Mouse (Mus musculus) G1E (cell line): ENCODE data around the gene Reep1. TPM values are rescaled to one million over a fixed set of nuclear protein-coding genes. Genes with fewer than 3 reads are reported as not detected.

Experiments used
- ATAC-seq: 2 replicates; pipeline ENCODE4 v1.8.0; 2016; ENCODE audit warnings: mild to moderate bottlenecking; ENCODE audit not compliant: insufficient number of reproducible peaks, poor library complexity, low FRiP score, severe bottlenecking; ENCODE audit errors: extremely low read depth
- DNase-seq: peaks from one replicate; pipeline ENCODE4 v3.0.0; 2012; ENCODE audit warnings: low spot score
- H3K27me3 ChIP-seq: 2 replicates; pipeline ENCODE4 v1.6.1; 2012; ENCODE audit warnings: mild to moderate bottlenecking, low read length, inconsistent platforms; ENCODE audit not compliant: insufficient read depth
- H3K36me3 ChIP-seq: replicated peaks from 2 replicates; pipeline ENCODE3; 2012; ENCODE audit warnings: mild to moderate bottlenecking, inconsistent platforms
- H3K4me1 ChIP-seq: 2 replicates; pipeline ENCODE4 v1.6.1; 2012; ENCODE audit warnings: low read depth, low read length, inconsistent platforms, mixed read lengths; ENCODE audit not compliant: insufficient read depth
- H3K4me3 ChIP-seq: 2 replicates; pipeline ENCODE4 v1.5.1; 2012; ENCODE audit warnings: low read depth, mild to moderate bottlenecking, inconsistent platforms, low read length, moderate library complexity, mixed read lengths
- H3K9me3 ChIP-seq: replicated peaks from 2 replicates; pipeline ENCODE4 v1.6.1; 2012; ENCODE audit warnings: inconsistent platforms
- CTCF ChIP-seq: IDR thresholded peaks from 2 replicates; pipeline ENCODE4 v1.5.1; 2012; ENCODE audit warnings: low read depth, low read length, inconsistent platforms, mixed read lengths
- GATA1 ChIP-seq: IDR thresholded peaks from 2 replicates; pipeline ENCODE4 v1.6.1; 2012; ENCODE audit warnings: borderline replicate concordance, low read length, inconsistent platforms, mixed read lengths
- GATA2 ChIP-seq: IDR thresholded peaks from 2 replicates; pipeline ENCODE4 v1.6.1; 2012; ENCODE audit warnings: low read depth, low read length, inconsistent platforms, borderline replicate concordance
- POLR2AphosphoS5 ChIP-seq: IDR thresholded peaks from 2 replicates; pipeline ENCODE4 v1.6.1; 2012; ENCODE audit warnings: low read depth, low read length, inconsistent platforms; ENCODE audit not compliant: insufficient replicate concordance
- TAL1 ChIP-seq: conservative IDR thresholded peaks from 2 replicates; pipeline ENCODE4 v1.6.1; 2012; ENCODE audit warnings: low read depth, low read length, inconsistent platforms, mixed read lengths
- polyA plus RNA-seq: library from polyadenylated mRNA; stranded (reverse); fragments of >175 nt; gene quantifications from 2 replicates; pipeline ENCODE4 v1.2.3, GENCODE M21; 2012
- total RNA-seq, 2 experiments: library from RNA; stranded (forward) in 1 of 2; stranded (reverse) in 1 of 2; fragments of 200-1000 nt in 1 of 2; fragments of >200 nt in 1 of 2; fragmentation: Nextera tagmentation in 1 of 2; gene quantifications; 2 replicates each; pipeline ENCODE4 v1.2.3; 2014 to 2017

The Reep1 gene
- total and polyA plus RNA-seq, 3 experiments = 0.16 TPM; not detected in 2

- Histone ChIP-seq H3K4me3 (no peak overlapping the region), H3K36me3 (no peaks in the 10 kb centered on the region), H3K27me3 (peaks cover 24% of the 10 kb centered on the region), H3K9me3 (peaks cover 4% of the 10 kb centered on the region), H3K4me1 (no peaks in the 10 kb centered on the region)
- no peak for TF ChIP-seq GATA2
- TF ChIP-seq CTCF = no peak; the same call in 1 of the 2 replicates
- TF ChIP-seq TAL1 = no peak
- no peak for TF ChIP-seq GATA1
- no peak for TF ChIP-seq POLR2AphosphoS5
- ATAC-seq (no peak), DNase-seq (no peak)
These were observed 63.5 kb downstream of the Reep1 start for GRCm38 (mm10) chr6:71770856-71771255.

- no peaks in the 10 kb centered on the region for H3K4me1 ChIP-seq
- no peak for DNase-seq
- no peak overlapping the region for H3K4me3 ChIP-seq
- H3K36me3 ChIP-seq = no peaks in the 10 kb centered on the region
- TF ChIP-seq TAL1 (no peak), GATA1 (no peak), POLR2AphosphoS5 (no peak), GATA2 (no peak), CTCF (peak; percentile 21; the same call in 1 of the 2 replicates)
- peaks cover 4% of the 10 kb centered on the region for H3K9me3 ChIP-seq
- ATAC-seq = no peak
- H3K27me3 ChIP-seq = peaks cover 20% of the 10 kb centered on the region
These were observed 63.9 kb downstream of the Reep1 start for GRCm38 (mm10) chr6:71771282-71771681.

- H3K27me3 ChIP-seq = peaks cover 15% of the 10 kb centered on the region
- H3K36me3 ChIP-seq = no peaks in the 10 kb centered on the region
- no peak overlapping the region for H3K4me3 ChIP-seq
- TF ChIP-seq POLR2AphosphoS5 (no peak), CTCF (no peak), GATA1 (no peak), GATA2 (no peak), TAL1 (no peak)
- no peaks in the 10 kb centered on the region for H3K4me1 ChIP-seq
- peaks cover 4% of the 10 kb centered on the region for H3K9me3 ChIP-seq
- DNase-seq (no peak), ATAC-seq (no peak)
These were observed 64.8 kb downstream of the Reep1 start for GRCm38 (mm10) chr6:71772156-71772555.

- Histone ChIP-seq H3K4me3 (no peak overlapping the region), H3K36me3 (no peaks in the 10 kb centered on the region), H3K4me1 (no peaks in the 10 kb centered on the region), H3K27me3 (peaks cover 12% of the 10 kb centered on the region), H3K9me3 (peaks cover 4% of the 10 kb centered on the region)
- ATAC-seq (no peak), DNase-seq (no peak)
- TF ChIP-seq GATA2 (no peak), TAL1 (no peak)
These were observed 65.4 kb downstream of the Reep1 start for GRCm38 (mm10) chr6:71772636-71773208.

- no peaks in the 10 kb centered on the region for H3K9me3 ChIP-seq
- no peak overlapping the region for H3K4me3 ChIP-seq
- ATAC-seq (no peak), DNase-seq (no peak)
- H3K36me3 ChIP-seq = no peaks in the 10 kb centered on the region
- no peaks in the 10 kb centered on the region for H3K4me1 ChIP-seq
- H3K27me3 ChIP-seq = peaks cover 19% of the 10 kb centered on the region
- TF ChIP-seq CTCF (no peak), TAL1 (no peak), POLR2AphosphoS5 (no peak), GATA2 (no peak), GATA1 (no peak)
These were observed 70.7 kb downstream of the Reep1 start for GRCm38 (mm10) chr6:71778016-71778415.

- no peaks in the 10 kb centered on the region for H3K9me3 ChIP-seq
- no peaks in the 10 kb centered on the region for H3K4me1 ChIP-seq
- TF ChIP-seq CTCF = no peak
- no peak for TF ChIP-seq GATA1
- TF ChIP-seq TAL1 = no peak
- no peak for TF ChIP-seq GATA2
- no peak for TF ChIP-seq POLR2AphosphoS5
- no peak for DNase-seq
- H3K36me3 ChIP-seq = no peaks in the 10 kb centered on the region
- peaks cover 23% of the 10 kb centered on the region for H3K27me3 ChIP-seq
- no peak for ATAC-seq
- no peak overlapping the region for H3K4me3 ChIP-seq
These were observed 72.5 kb downstream of the Reep1 start for GRCm38 (mm10) chr6:71779831-71780230.

- no peaks in the 10 kb centered on the region for H3K4me1 ChIP-seq
- DNase-seq (no peak), ATAC-seq (no peak)
- TF ChIP-seq GATA2 (no peak), POLR2AphosphoS5 (no peak), TAL1 (no peak), GATA1 (no peak), CTCF (no peak)
- no peaks in the 10 kb centered on the region for H3K9me3 ChIP-seq
- peaks cover 23% of the 10 kb centered on the region for H3K27me3 ChIP-seq
- H3K4me3 ChIP-seq = no peak overlapping the region
- H3K36me3 ChIP-seq = no peaks in the 10 kb centered on the region
These were observed 73.1 kb downstream of the Reep1 start for GRCm38 (mm10) chr6:71780431-71780830.
